Mouse (Mus musculus) sigmoid colon, adult 10 weeks (tissue): ENCODE data around the gene Gm11559. TPM values are rescaled to one million over a fixed set of nuclear protein-coding genes. Genes with fewer than 3 reads are reported as not detected.

ENCODE experiments used
- polyA plus RNA-seq: library from polyadenylated mRNA; stranded (reverse); fragments of 350-450 nt; fragmentation: Illumina TruSeq; extraction: RNeasy Lipid Tissue Mini Kit (QIAGEN cat#74804); gene quantifications from one replicate; pipeline ENCODE4 v1.2.3, GENCODE M21; 2014; ENCODE audit warnings: low read depth, low replicate concordance

The Gm11559 gene
- not detected for polyA plus RNA-seq

DNA sequence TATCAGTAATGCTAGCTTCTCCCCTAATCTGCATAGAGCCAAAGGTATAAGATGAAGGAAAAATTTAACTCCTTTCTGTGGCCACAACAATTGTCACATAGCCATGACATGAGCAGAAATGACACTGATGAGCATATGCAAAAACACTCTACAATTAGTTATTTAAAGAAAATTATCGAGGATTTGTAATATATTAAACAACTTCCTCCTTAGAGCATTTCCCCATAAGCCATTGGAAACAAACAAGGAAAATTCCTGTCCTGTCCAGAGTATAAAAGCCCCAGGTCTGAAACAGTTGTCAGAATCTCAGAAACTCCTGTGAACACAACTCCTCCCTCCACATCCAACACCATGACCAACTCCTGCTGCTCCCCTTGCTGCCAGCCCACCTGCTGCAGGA, at the start of gene Gm11559:
Gm11559 (plus strand) TSS at position 301 of the 400 bp plus-strand sequence.

DNA sequence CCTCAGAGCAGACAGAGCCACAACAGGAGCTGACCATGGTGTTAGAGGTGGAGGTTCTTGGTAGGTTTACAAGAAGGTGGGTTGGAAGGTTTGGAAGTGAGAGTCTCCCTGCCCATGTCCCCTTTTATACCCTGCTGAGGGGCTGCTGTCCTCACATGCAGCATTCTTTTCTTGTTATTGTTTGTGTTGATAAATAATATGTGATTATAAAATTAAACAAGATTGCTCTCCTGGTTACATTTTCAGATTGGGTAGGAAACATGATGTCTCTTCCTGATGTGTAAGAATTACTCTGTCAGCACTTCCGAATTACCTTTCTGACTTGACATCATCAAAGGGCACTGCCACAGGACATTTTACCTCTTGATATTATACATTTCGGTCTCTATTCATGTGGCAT, 48.7 kb upstream of the Gm11559 start, which contains the start of gene Gm11564:
Gm11564 (minus strand) TSS at position 101 of the 400 bp plus-strand sequence.

DNA sequence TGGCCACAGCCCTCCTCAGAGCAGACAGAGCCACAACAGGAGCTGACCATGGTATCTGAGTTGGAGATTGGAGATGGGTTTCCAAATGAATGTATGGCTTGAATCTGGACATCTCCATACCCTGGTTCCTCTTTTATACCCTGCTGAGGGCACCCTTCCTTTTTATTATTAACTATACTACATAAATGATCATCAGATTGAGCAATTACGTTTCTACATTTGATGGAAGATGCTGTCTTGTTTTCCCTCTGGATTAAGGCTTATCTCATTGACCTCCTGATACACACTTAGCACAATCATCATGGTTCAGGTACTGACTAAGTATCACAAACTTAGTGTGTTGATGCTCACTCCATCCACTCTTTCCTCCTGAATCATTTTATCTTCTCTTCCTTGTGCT, 26.3 kb upstream of the Gm11559 start, which contains the start of gene 2300003K06Rik:
2300003K06Rik (minus strand) TSS at position 101 of the 400 bp plus-strand sequence.

DNA sequence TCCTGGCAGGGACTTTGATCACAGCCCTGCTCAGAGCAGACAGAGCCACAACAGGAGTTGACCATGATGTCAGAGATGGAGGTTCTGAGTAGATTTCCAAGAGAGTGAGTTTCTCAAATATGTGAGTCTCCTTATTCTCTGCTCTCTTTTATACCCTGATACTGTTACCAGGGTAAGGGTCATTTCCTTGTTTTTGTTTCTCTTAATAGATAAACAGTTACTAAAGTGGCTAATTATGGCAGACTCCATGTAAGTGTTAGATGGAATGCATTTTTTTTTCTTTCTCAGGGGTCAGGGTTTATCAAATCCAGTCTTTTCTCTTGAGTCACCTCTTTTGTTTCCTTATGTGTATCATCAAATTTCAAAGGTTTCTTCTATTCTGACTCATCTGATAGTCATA, 12.8 kb upstream of the Gm11559 start, which contains the start of gene Krtap4-16:
Krtap4-16 (minus strand) TSS at position 101 of the 400 bp plus-strand sequence.

DNA sequence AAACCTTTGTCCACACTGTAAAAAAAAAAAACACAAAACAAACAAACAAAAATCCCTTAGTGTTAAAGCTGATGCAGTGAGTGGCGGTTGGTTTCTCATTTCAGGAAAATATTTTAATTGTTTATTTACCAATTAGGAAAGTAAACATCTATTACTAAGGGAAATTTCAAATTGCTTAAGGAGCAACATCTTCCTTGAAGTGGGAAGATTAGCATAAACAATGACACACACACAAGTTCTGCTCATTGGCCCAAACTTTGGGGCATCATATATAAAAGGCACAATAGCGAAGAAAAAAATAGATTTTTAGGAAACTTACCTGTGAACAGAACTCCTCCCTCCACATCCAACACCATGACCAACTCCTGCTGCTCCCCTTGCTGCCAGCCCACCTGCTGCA, 6.7 kb upstream of the Gm11559 start, which contains the start of gene Gm11568:
Gm11568 (plus strand) TSS at position 301 of the 400 bp plus-strand sequence.

DNA sequence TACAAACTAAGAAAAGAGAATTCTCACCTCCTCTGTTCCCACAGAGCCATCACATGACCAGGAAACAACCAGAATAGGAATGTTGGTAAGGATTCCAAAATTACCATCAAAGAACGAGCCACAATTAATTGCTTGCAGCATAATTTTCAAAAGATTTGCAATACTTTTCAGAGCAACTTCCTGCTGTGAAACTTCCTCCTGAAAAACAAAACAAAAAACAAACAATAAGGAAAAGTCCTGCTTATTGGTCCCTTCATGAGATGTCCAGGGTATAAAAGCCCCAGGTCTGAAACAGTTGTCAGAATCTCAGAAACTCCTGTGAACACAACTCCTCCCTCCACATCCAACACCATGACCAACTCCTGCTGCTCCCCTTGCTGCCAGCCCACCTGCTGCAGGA, 8.8 kb downstream of the Gm11559 start, which contains the start of gene Krtap9-1:
Krtap9-1 (plus strand) TSS at position 301 of the 400 bp plus-strand sequence.

DNA sequence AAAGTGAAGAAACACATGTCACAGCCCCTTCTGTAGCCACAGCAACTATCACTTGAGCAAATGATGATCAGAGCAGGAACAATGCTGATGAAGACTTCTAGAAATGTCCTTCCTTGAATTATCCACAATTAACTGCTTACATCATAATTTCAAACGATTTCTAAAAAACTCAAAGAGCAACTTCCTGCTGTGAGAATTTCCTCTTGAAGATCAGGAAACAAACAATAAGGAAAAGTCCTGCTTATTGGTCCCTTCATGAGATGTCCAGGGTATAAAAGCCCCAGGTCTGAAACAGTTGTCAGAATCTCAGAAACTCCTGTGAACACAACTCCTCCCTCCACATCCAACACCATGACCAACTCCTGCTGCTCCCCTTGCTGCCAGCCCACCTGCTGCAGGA, 14.6 kb downstream of the Gm11559 start, which contains the start of gene Gm11567:
Gm11567 (plus strand) TSS at position 301 of the 400 bp plus-strand sequence.

DNA sequence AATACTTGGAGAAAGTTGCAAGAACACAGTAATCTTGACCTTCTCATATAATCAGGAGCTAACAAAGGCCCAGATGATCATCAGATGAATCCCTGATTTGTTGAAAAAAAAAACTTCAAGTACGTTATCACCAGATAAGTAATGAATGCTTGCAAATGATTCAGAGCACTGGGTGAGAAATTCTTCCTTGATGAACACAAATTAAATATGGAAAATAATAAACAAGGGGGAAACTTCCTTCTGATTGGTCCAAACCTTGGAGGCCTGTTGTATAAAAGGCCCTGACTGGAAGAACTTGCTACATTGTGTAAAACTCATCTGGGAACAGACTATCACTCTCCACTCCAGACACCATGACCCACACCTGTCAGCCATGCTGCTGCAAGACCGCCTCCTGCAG, 43.3 kb downstream of the Gm11559 start, which contains the start of gene Krtap31-1:
Krtap31-1 (plus strand) TSS at position 301 of the 400 bp plus-strand sequence.

DNA sequence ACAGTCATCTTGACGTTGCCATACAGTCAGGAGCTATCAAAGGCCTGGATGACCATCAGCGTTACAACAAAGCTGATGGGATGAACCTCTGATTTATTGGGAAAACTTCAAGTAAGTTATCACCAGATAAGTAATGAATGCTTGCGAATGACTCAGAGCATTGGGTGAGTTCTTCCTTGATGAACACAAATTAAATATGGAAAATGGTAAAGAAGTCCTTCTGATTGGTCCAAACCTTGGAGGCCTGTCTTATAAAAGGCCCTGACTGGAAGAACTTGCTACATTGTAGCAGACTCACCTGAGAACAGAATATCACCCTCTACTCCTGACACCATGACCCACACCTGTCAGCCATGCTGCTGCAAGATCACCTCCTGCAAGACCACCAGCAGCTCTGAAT, 50.2 kb downstream of the Gm11559 start, which contains the start of gene Gm11565:
Gm11565 (plus strand) TSS at position 301 of the 400 bp plus-strand sequence.

Other genes starting within 250 kb of the Gm11559 start
- not detected for gene Krtap2-4, start 249.6 kb upstream of the Gm11559 start, polyA plus RNA-seq
- gene Gm11562, start 244.0 kb upstream of the Gm11559 start, polyA plus RNA-seq = not detected
- gene Krtap4-1, start 236.2 kb upstream of the Gm11559 start, polyA plus RNA-seq = not detected
- gene Krtap4-2, start 229.4 kb upstream of the Gm11559 start, polyA plus RNA-seq = not detected
- gene Krtap4-7, start 220.4 kb upstream of the Gm11559 start, polyA plus RNA-seq = not detected
- gene Gm11555, start 214.2 kb upstream of the Gm11559 start, polyA plus RNA-seq = not detected
- gene Gm11563, start 205.5 kb upstream of the Gm11559 start, polyA plus RNA-seq = not detected
- not detected for gene Krtap4-6, start 198.5 kb upstream of the Gm11559 start, polyA plus RNA-seq
- not detected for gene Gm14190, start 173.7 kb upstream of the Gm11559 start, polyA plus RNA-seq
- gene Gm14180, start 130.2 kb upstream of the Gm11559 start, polyA plus RNA-seq = not detected
- not detected for gene Gm11595, start 91.6 kb upstream of the Gm11559 start, polyA plus RNA-seq
- not detected for gene Krtap4-8, start 83.8 kb upstream of the Gm11559 start, polyA plus RNA-seq
- gene Krtap4-9, start 79.3 kb upstream of the Gm11559 start, polyA plus RNA-seq = not detected
- gene Gm11596, start 71.0 kb upstream of the Gm11559 start, polyA plus RNA-seq = not detected
- gene Gm11569, start 65.5 kb upstream of the Gm11559 start, polyA plus RNA-seq = not detected
- gene Gm11554, start 60.0 kb upstream of the Gm11559 start, polyA plus RNA-seq = not detected
- gene Krtap4-13, start 54.6 kb upstream of the Gm11559 start, polyA plus RNA-seq = not detected
- gene Gm11564, start 48.8 kb upstream of the Gm11559 start, polyA plus RNA-seq = not detected
- gene 2300003K06Rik, start 26.4 kb upstream of the Gm11559 start, polyA plus RNA-seq = not detected
- gene Krtap4-16, start 12.9 kb upstream of the Gm11559 start, polyA plus RNA-seq = not detected
- gene Gm11568, start 6.6 kb upstream of the Gm11559 start, polyA plus RNA-seq = not detected
- not detected for gene Krtap9-1, start 8.9 kb downstream of the Gm11559 start, polyA plus RNA-seq
- not detected for gene Gm11567, start 14.7 kb downstream of the Gm11559 start, polyA plus RNA-seq
- gene Krtap31-1, start 43.4 kb downstream of the Gm11559 start, polyA plus RNA-seq = not detected
- not detected for gene Gm11565, start 50.3 kb downstream of the Gm11559 start, polyA plus RNA-seq
- gene Krtap31-2, start 71.8 kb downstream of the Gm11559 start, polyA plus RNA-seq = not detected
- gene Krtap9-5, start 84.0 kb downstream of the Gm11559 start, polyA plus RNA-seq = not detected
- gene Krtap29-1, start 114.6 kb downstream of the Gm11559 start, polyA plus RNA-seq = not detected
- not detected for gene Krtap16-1, start 122.1 kb downstream of the Gm11559 start, polyA plus RNA-seq
- gene Krtap17-1, start 129.5 kb downstream of the Gm11559 start, polyA plus RNA-seq = not detected
- gene Krt33a, start 151.7 kb downstream of the Gm11559 start, polyA plus RNA-seq = not detected
- gene Krt33b, start 165.4 kb downstream of the Gm11559 start, polyA plus RNA-seq = not detected
- not detected for gene Krt34, start 177.1 kb downstream of the Gm11559 start, polyA plus RNA-seq
- not detected for gene Krt31, start 186.1 kb downstream of the Gm11559 start, polyA plus RNA-seq
- not detected for gene Krt32, start 223.8 kb downstream of the Gm11559 start, polyA plus RNA-seq
- not detected for gene Krt35, start 231.8 kb downstream of the Gm11559 start, polyA plus RNA-seq
- gene Krt36, start 241.2 kb downstream of the Gm11559 start, polyA plus RNA-seq = not detected